Mouse (Mus musculus) myocyte (in vitro differentiated cells): ENCODE results near the gene Vip. TPM values are rescaled to one million over a fixed set of nuclear protein-coding genes. Genes with fewer than 3 reads are reported as not detected.

Source experiments
- H3K27me3 ChIP-seq: one replicate; pipeline ENCODE4 v1.6.1; 2011; ENCODE audit not compliant: control insufficient read depth, insufficient read depth, insufficient read length
- H3K36me3 ChIP-seq: one replicate; pipeline ENCODE4 v1.6.1; 2011; ENCODE audit not compliant: control insufficient read depth, insufficient read depth
- H3K4me2 ChIP-seq: one replicate; pipeline ENCODE4 v1.6.1; 2011; ENCODE audit warnings: low read depth, control low read depth
- H3K4me3 ChIP-seq: one replicate; pipeline ENCODE4 v1.5.1; 2011; ENCODE audit warnings: mild to moderate bottlenecking, control low read depth, moderate library complexity
- H3K79me2 ChIP-seq: one replicate; pipeline ENCODE4 v1.6.1; 2011; ENCODE audit not compliant: control insufficient read depth, insufficient read depth
- H3ac ChIP-seq: one replicate; pipeline ENCODE4 v1.6.1; 2011; ENCODE audit not compliant: control insufficient read depth, insufficient read length
- CEBPB ChIP-seq: IDR thresholded peaks from 2 replicates; pipeline ENCODE4 v1.6.1; 2011; ENCODE audit warnings: mild to moderate bottlenecking, moderate library complexity; ENCODE audit not compliant: poor library complexity, insufficient read depth, severe bottlenecking
- E2F4 ChIP-seq: IDR thresholded peaks from one replicate; pipeline ENCODE4 v1.6.1; 2011; ENCODE audit warnings: mild to moderate bottlenecking, control low read depth, moderate library complexity; ENCODE audit not compliant: insufficient read depth
- MAX ChIP-seq: IDR thresholded peaks from one replicate; pipeline ENCODE4 v1.6.1; 2011; ENCODE audit warnings: low read depth, mild to moderate bottlenecking, control low read depth
- MYOD1 ChIP-seq, 3 experiments: IDR thresholded peaks; one replicate each; pipeline ENCODE4 v1.6.1; 2011; ENCODE audit warnings: control low read depth in 2 of 3, low read depth in 2 of 3, mild to moderate bottlenecking in 2 of 3, moderate library complexity in 1 of 3; ENCODE audit not compliant: insufficient read length in 2 of 3, control insufficient read depth in 1 of 3
- MYOG ChIP-seq, 3 experiments: IDR thresholded peaks; one replicate each; pipeline ENCODE4 v1.6.1; 2011; ENCODE audit warnings: control low read depth in 2 of 3, low read depth in 2 of 3, mild to moderate bottlenecking in 2 of 3; ENCODE audit not compliant: insufficient read length in 2 of 3, control insufficient read depth in 1 of 3, insufficient read depth in 1 of 3
- POLR2A ChIP-seq: IDR thresholded peaks from one replicate; pipeline ENCODE4 v1.6.1; 2011; ENCODE audit warnings: low read depth, mild to moderate bottlenecking, control low read depth, moderate library complexity; ENCODE audit not compliant: insufficient read length
- POLR2AphosphoS2 ChIP-seq: IDR thresholded peaks from one replicate; pipeline ENCODE4 v1.6.1; 2011; ENCODE audit warnings: low read depth, control low read depth; ENCODE audit not compliant: insufficient read length
- REST ChIP-seq: IDR thresholded peaks from one replicate; pipeline ENCODE4 v1.6.1; 2011; ENCODE audit warnings: mild to moderate bottlenecking, control low read depth, moderate library complexity; ENCODE audit not compliant: insufficient read depth, insufficient read length
- SRF ChIP-seq: IDR thresholded peaks from one replicate; pipeline ENCODE4 v1.6.1; 2011; ENCODE audit warnings: low read depth; ENCODE audit not compliant: control insufficient read depth, insufficient read length
- TCF12 ChIP-seq: IDR thresholded peaks from one replicate; pipeline ENCODE4 v1.6.1; 2011; ENCODE audit warnings: mild to moderate bottlenecking, control low read depth; ENCODE audit not compliant: poor library complexity, insufficient read depth, severe bottlenecking
- TCF3 ChIP-seq: IDR thresholded peaks from one replicate; pipeline ENCODE4 v1.6.1; 2011; ENCODE audit warnings: low read depth, control low read depth; ENCODE audit not compliant: insufficient read length
- USF1 ChIP-seq: IDR thresholded peaks from one replicate; pipeline ENCODE4 v1.6.1; 2011; ENCODE audit warnings: low read depth, mild to moderate bottlenecking, control low read depth, moderate library complexity
- polyA plus RNA-seq: library from polyadenylated mRNA; unstranded; fragments of >200 nt; fragmentation: generic; extraction: Trizol; gene quantifications from one replicate; pipeline ENCODE4 v1.2.1, GENCODE M21; 2012; ENCODE audit warnings: missing spikeins

Gene Vip
- polyA plus RNA-seq, 1 experiment = not detected

DNA sequence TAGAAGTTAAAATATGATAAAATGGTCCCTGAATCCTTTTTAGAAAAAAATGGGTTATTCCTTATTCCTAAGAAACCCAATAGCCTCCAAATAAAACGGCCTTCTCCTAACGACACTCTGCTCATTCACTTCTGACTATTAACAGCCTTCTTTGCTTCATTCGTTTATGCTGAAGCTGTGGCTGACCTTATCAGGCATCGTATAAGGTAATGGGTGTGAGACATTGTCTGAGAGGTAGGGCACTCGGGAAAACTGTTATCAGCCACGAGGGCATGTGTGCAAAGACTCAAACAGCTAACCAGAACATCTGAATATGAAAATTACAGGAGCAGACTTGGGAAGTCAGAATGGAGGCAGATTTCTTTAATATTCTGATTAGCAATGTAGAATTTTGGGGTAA is 42.5 kb upstream of the Vip start:
- no peak overlapping the region for H3ac ChIP-seq
- TF ChIP-seq SRF (no peak), E2F4 (no peak), MYOD1 (IDR thresholded peaks at IDR 0.05; ENCODE audit: control insufficient read depth in 1 of 3, insufficient read length in 2 of 3, low read depth in 2 of 3) (no peak), TCF12 (no peak), MAX (no peak), CEBPB (no peak), POLR2A (no peak), USF1 (no peak), TCF3 (no peak), REST (no peak)
- H3K4me3 ChIP-seq = no peak overlapping the region
- no peaks in the 10 kb centered on the region for H3K79me2 ChIP-seq
- H3K4me2 ChIP-seq = no peak overlapping the region
- no peaks in the 10 kb centered on the region for H3K36me3 ChIP-seq
- peaks cover 3% of the 10 kb centered on the region for H3K27me3 ChIP-seq

DNA sequence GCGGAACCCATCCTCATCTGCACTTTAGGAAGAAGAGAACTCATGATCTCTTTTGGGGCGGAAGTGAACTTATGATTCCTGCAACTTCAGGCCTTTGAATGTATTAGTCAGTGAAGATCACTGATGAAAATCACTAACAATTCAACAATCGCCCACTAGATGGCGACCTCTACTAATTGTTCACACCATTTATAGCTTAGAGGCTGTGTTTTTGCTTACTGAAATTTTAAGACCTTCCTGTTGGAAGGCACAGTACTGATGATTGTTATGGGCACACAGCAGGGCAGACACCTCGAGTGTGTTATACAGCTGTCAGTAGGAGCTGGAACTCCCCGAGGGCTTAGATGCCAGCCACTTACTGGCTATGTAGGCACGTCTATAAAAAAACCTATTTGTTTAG is 38.9 kb upstream of the Vip start:
- Histone ChIP-seq H3K79me2 (no peaks in the 10 kb centered on the region), H3K4me3 (no peak overlapping the region), H3K4me2 (no peak overlapping the region), H3ac (no peak overlapping the region), H3K27me3 (peaks cover 3% of the 10 kb centered on the region), H3K36me3 (no peaks in the 10 kb centered on the region)
- TF ChIP-seq POLR2A (no peak), CEBPB (no peak), REST (no peak), SRF (no peak), E2F4 (no peak), MYOG (IDR thresholded peaks at IDR 0.05; ENCODE audit: control insufficient read depth in 1 of 3, insufficient read depth in 1 of 3, insufficient read length in 2 of 3, low read depth in 2 of 3) (no peak)

DNA sequence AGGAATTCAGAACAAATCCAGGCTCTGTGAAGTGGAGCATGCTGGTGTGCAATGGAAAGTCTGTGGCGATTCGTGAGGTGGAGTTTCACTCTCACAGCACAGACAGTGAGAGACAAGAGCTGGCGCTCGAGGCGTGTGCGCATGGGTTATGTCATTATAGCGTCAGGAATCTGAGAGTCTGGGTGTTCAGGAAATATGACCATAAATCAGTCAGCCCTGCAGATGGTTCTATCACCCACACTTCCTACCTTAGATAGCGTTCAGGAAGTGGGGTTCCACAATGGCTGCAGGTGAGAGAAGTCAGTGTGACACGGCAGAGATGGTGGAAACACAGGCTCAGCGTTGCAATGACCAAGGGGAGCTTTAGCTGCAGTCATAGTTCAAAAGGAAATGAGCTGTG is 35.5 kb upstream of the Vip start:
- Histone ChIP-seq H3K4me2 (no peak overlapping the region), H3K79me2 (no peaks in the 10 kb centered on the region), H3ac (no peak overlapping the region), H3K27me3 (no peaks in the 10 kb centered on the region), H3K4me3 (no peak overlapping the region), H3K36me3 (no peaks in the 10 kb centered on the region)
- TF ChIP-seq TCF3 (no peak), E2F4 (no peak), MYOD1 (IDR thresholded peaks at IDR 0.05; ENCODE audit: control insufficient read depth in 1 of 3, insufficient read length in 2 of 3, low read depth in 2 of 3) (no peak), MYOG (IDR thresholded peaks at IDR 0.05; ENCODE audit: control insufficient read depth in 1 of 3, insufficient read depth in 1 of 3, insufficient read length in 2 of 3, low read depth in 2 of 3) (no peak), USF1 (no peak), SRF (no peak), MAX (no peak)

DNA sequence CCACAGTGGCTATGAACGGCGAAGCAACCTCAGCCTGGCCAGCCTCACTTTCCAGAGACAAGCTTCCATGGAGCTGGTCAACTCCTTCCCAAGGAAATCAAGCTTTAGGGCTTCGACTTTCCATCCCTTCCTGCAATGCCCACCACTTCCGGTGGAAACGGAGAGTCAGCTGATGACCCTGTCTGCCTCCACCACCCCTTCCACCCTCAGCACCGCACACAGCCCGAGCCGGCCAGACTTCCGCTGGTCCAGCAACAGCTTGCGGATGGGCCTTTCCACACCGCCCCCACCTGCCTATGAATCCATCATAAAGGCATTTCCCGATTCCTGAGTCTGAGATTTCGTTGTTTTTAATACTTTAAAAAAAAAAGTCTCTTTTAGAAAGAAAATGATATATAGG is 34.6 kb upstream of the Vip start:
- Histone ChIP-seq H3ac (no peak overlapping the region), H3K36me3 (no peaks in the 10 kb centered on the region), H3K4me3 (no peak overlapping the region), H3K4me2 (no peak overlapping the region), H3K79me2 (no peaks in the 10 kb centered on the region), H3K27me3 (no peaks in the 10 kb centered on the region)
- TF ChIP-seq MYOG (IDR thresholded peaks at IDR 0.05; ENCODE audit: control insufficient read depth in 1 of 3, insufficient read depth in 1 of 3, insufficient read length in 2 of 3, low read depth in 2 of 3) = no peak
- no peak for TF ChIP-seq TCF12
- no peak for TF ChIP-seq CEBPB
- no peak for TF ChIP-seq REST
- no peak for TF ChIP-seq POLR2AphosphoS2
- TF ChIP-seq SRF = no peak
- no peak for TF ChIP-seq MAX
- no peak for TF ChIP-seq TCF3
- TF ChIP-seq USF1 = no peak
- no peak for TF ChIP-seq E2F4
- TF ChIP-seq POLR2A = no peak
- TF ChIP-seq MYOD1 (IDR thresholded peaks at IDR 0.05; ENCODE audit: control insufficient read depth in 1 of 3, insufficient read length in 2 of 3, low read depth in 2 of 3) = no peak

DNA sequence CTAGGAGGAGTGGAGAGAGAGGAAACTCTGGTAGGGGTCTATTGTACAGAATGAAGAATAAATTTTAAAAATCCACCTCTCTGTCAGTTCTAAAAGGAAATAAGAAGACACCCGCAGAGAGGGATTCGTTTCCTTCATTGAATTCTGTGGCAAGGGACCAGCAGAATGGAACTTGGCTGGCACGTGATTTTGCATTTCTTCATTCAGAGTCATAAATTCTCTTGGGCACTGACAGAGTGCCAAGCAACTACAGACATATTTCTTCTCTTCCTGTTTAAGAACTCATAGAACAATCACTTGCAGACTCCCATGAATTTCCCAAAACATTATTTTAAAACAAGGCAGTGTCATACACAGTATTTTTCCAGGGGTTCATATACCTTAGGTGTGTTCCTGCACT is 30.1 kb upstream of the Vip start:
- no peak overlapping the region for H3K4me2 ChIP-seq
- H3ac ChIP-seq = no peak overlapping the region
- H3K27me3 ChIP-seq = no peaks in the 10 kb centered on the region
- no peak overlapping the region for H3K4me3 ChIP-seq
- TF ChIP-seq POLR2A = no peak
- TF ChIP-seq E2F4 = no peak
- no peak for TF ChIP-seq TCF3
- no peak for TF ChIP-seq REST
- no peak for TF ChIP-seq SRF
- no peak for TF ChIP-seq POLR2AphosphoS2
- no peak for TF ChIP-seq MAX
- no peak for TF ChIP-seq MYOD1 (IDR thresholded peaks at IDR 0.05; ENCODE audit: control insufficient read depth in 1 of 3, insufficient read length in 2 of 3, low read depth in 2 of 3)
- no peak for TF ChIP-seq CEBPB
- TF ChIP-seq TCF12 = no peak
- TF ChIP-seq USF1 = no peak
- no peak for TF ChIP-seq MYOG (IDR thresholded peaks at IDR 0.05; ENCODE audit: control insufficient read depth in 1 of 3, insufficient read depth in 1 of 3, insufficient read length in 2 of 3, low read depth in 2 of 3)
- no peaks in the 10 kb centered on the region for H3K36me3 ChIP-seq
- H3K79me2 ChIP-seq = no peaks in the 10 kb centered on the region
